Mouse (Mus musculus) midbrain, embryonic 14.5 days (tissue): ENCODE results near the gene Gm20388. TPM values are rescaled to one million over a fixed set of nuclear protein-coding genes. Genes with fewer than 3 reads are reported as not detected.

Source experiments
- ATAC-seq: fragments of 200-750 bp; cut with Nextera tagmentation; 2 replicates; pipeline ENCODE4 v1.8.0; 2017; ENCODE audit warnings: moderate number of reproducible peaks, moderate library complexity; ENCODE audit not compliant: low FRiP score, low TSS enrichment
- DNase-seq: peaks from one replicate; pipeline ENCODE4 v3.0.0-alpha.2; 2015
- H3K27ac ChIP-seq: fragments of 300-500 bp; sonication (generic); replicated peaks from 2 replicates; pipeline ENCODE4 v1.5.1; 2014; ENCODE audit warnings: mild to moderate bottlenecking, low read depth, low read length, moderate library complexity
- H3K27me3 ChIP-seq: fragments of 300-500 bp; sonication (generic); 2 replicates; pipeline ENCODE4 v1.6.1; 2014; ENCODE audit warnings: low read length, control low read depth, mixed read lengths; ENCODE audit not compliant: control insufficient read depth, insufficient read depth
- H3K36me3 ChIP-seq: fragments of 300-500 bp; sonication (generic); 2 replicates; pipeline ENCODE4 v1.6.1; 2014; ENCODE audit warnings: low read length, control low read depth; ENCODE audit not compliant: control insufficient read depth, insufficient read depth
- H3K4me1 ChIP-seq: fragments of 300-500 bp; sonication (generic); 2 replicates; pipeline ENCODE4 v1.6.1; 2014; ENCODE audit warnings: mild to moderate bottlenecking, antibody characterized with exemption, low read length, control low read depth; ENCODE audit not compliant: control insufficient read depth, insufficient read depth
- H3K4me2 ChIP-seq: fragments of 300-500 bp; sonication (generic); 2 replicates; pipeline ENCODE4 v1.6.1; 2014; ENCODE audit warnings: mild to moderate bottlenecking, low read length, moderate library complexity
- H3K4me3 ChIP-seq: fragments of 300-500 bp; sonication (generic); replicated peaks from 2 replicates; pipeline ENCODE4 v1.5.1; 2014; ENCODE audit warnings: low read depth, low read length
- H3K9ac ChIP-seq: fragments of 300-500 bp; sonication (generic); replicated peaks from 2 replicates; pipeline ENCODE4 v1.6.1; 2014; ENCODE audit warnings: mild to moderate bottlenecking, low read length, moderate library complexity
- H3K9me3 ChIP-seq: fragments of 300-500 bp; sonication (generic); 2 replicates; pipeline ENCODE4 v1.6.1; 2016; ENCODE audit warnings: low read length, control low read depth, mixed read lengths; ENCODE audit not compliant: control insufficient read depth
- WGBS: fragments of 180-500 bp; shearing (Covaris S2); extraction: QIAGEN DNeasy Blood & Tissue Kit; methylation state at CpG from one replicate; pipeline ENCODE4 v1.1.7; 2014; 5-methylcytosine and 5-hydroxymethylcytosine counted together
- polyA plus RNA-seq: library from polyadenylated mRNA; unstranded; fragments of >200 nt; fragmentation: Nextera tagmentation; extraction: Ambion mirVana; gene quantifications from 2 replicates; pipeline ENCODE4 v1.2.1, GENCODE M21; 2014

Gene Gm20388
- polyA plus RNA-seq, 1 experiment from 2014 or later, result 4.1 TPM

DNA sequence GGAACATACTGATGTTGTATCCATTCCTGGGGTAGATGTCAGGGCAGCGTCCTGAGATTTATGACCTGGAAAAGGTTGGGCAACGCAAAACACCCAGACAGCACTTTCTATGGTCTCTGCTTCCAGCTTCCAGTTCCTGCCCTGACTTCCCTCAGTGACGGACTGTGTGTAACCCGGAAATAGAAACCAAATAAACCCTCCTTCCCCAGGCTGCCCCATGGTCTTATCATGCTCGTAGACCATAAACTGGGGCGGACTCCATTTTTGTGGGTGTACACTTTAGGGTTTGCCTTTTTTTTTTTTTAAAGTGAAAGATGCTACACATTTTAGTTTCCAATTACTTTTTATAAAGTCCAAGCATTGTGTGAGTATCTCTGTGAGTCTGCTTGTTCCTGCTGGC is 3754.9 kb downstream of the Gm20388 start:
- no peaks in the 10 kb centered on the region for H3K4me1 ChIP-seq
- H3K36me3 ChIP-seq, result peaks cover 37% of the 10 kb centered on the region
- H3K9ac ChIP-seq, result no peak overlapping the region
- no peaks in the 10 kb centered on the region for H3K27me3 ChIP-seq
- no peak overlapping the region for H3K4me2 ChIP-seq
- DNase-seq (no peak), ATAC-seq (no peak)
- H3K9me3 ChIP-seq, result no peaks in the 10 kb centered on the region
- H3K27ac ChIP-seq, result no peak overlapping the region
- WGBS, result 89% methylated on average over 6 of the region's 6 CpGs
- no peak overlapping the region for H3K4me3 ChIP-seq

DNA sequence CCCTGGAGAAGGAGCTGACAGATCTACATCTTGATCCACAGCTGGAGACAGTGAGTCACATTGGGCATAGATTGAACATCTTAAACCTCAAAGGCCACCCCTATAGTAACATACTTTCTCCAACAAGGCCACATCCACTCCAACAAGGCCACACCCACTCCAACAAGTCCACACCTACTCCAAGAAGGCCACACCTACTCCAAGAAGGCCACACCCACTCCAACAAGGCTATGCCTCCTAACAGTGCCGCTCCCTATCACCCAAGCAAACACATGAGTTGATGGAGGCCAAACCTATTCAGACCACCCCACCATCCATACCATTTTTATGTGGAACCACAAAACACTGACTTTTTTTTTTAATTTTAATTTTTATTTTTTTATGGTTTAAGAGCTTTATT is 3756.2 kb downstream of the Gm20388 start:
- Histone ChIP-seq H3K4me3 (no peak overlapping the region), H3K9ac (no peak overlapping the region), H3K4me2 (no peak overlapping the region), H3K27me3 (no peaks in the 10 kb centered on the region), H3K4me1 (no peaks in the 10 kb centered on the region), H3K27ac (no peak overlapping the region), H3K36me3 (peaks cover 25% of the 10 kb centered on the region), H3K9me3 (no peaks in the 10 kb centered on the region)
- no peak for ATAC-seq
- no peak for DNase-seq
- WGBS, result 88% methylated on average over 1 of the region's 1 CpGs

DNA sequence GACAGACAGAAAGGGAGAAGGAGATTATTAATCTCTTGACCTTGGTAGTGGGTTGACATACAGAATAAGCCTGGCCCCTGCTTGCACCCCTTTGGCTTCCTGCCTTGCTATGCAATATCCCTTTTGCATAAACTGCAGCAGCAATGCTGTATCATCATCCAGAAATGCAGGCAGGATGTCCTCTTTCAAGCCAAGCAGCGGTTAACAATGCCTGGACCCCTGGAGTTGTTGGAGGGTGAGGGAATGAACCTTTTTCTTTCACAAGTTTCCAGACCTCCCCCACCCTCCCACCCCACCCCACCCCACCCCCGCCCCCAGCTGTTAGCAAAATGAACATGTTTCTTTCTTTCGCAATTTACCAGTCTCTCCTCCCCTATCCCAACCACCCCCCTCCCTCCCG is 3758.0 kb downstream of the Gm20388 start:
- ATAC-seq (no peak), DNase-seq (no peak)
- no peak overlapping the region for H3K9ac ChIP-seq
- no peak overlapping the region for H3K4me3 ChIP-seq
- 47% methylated on average over 4 of the region's 4 CpGs for WGBS
- H3K27me3 ChIP-seq, result no peaks in the 10 kb centered on the region
- H3K4me2 ChIP-seq, result no peak overlapping the region
- no peaks in the 10 kb centered on the region for H3K9me3 ChIP-seq
- peaks cover 9% of the 10 kb centered on the region; the same call in 1 of the 2 replicates for H3K36me3 ChIP-seq
- no peak overlapping the region for H3K27ac ChIP-seq
- H3K4me1 ChIP-seq, result no peaks in the 10 kb centered on the region

DNA sequence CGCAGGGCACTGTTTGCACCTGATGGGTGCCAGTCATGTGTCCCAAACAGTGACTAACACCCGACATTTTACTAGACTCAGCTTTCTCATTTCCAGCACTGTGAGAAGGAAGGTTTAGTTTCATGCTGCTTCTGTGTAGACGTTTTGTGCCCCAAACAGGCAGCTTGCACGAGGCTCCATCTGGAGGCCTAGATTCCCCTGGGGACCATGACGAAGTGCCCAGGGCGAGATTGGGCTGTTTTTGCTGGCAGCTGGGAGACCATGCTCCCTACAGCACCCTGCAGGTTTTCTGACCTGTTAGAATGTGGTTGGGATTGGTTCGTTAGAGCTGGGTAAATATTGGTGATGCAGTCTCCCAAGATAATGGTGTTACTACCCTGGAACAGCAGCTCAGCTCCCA is 3760.1 kb downstream of the Gm20388 start:
- Histone ChIP-seq H3K4me1 (peaks cover 5% of the 10 kb centered on the region; the same call in 1 of the 2 replicates), H3K9ac (no peak overlapping the region), H3K27me3 (no peaks in the 10 kb centered on the region), H3K36me3 (no peaks in the 10 kb centered on the region), H3K4me2 (no peak overlapping the region), H3K4me3 (no peak overlapping the region), H3K27ac (no peak overlapping the region), H3K9me3 (no peaks in the 10 kb centered on the region)
- ATAC-seq (no peak), DNase-seq (no peak)
- WGBS, result 51% methylated on average over 7 of the region's 7 CpGs

DNA sequence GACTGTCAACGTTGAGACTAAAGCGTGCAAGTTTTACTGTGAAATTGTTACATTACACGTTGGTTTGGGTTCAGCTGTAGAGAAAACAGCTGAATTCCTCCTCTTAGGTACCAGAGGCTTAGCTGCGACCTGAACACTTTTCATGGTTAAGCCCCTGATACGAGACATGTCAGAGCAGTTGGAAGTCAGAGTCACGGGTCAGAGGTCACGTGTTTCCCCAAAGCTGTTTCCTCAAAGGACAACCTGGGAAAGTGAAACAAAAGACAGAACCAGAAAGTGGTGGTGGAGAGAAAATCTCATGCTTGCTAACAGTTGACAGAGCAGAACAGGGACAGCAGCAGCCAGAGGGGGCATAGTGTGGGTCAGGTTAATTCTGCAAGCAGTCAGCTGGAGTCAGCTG is 3760.8 kb downstream of the Gm20388 start:
- Histone ChIP-seq H3K9me3 (no peaks in the 10 kb centered on the region), H3K9ac (no peak overlapping the region), H3K4me3 (no peak overlapping the region), H3K36me3 (no peaks in the 10 kb centered on the region), H3K27me3 (no peaks in the 10 kb centered on the region), H3K4me2 (no peak overlapping the region), H3K4me1 (peaks cover 5% of the 10 kb centered on the region; the same call in 1 of the 2 replicates), H3K27ac (no peak overlapping the region)
- ATAC-seq, result no peak
- DNase-seq, result no peak
- 50% methylated on average over 7 of the region's 7 CpGs for WGBS

DNA sequence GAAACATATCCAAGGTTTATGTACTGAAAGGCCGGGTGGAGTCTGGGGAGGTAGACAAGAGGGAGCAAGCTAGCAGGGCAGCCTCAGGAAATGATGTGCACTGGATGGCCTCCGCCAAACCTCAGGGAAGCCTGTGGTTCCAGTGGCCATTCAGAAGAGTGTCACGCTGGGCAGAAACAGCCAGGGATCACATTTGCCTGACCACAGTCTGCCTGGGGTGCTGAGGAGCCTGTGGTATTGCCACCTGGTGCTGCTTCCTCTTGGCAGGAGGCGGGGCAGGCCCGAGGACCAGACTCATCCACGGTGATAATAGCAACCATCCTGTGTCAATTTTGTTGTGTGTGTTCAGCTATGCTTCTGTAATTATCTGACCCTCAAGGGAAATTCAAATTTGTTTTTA is 3762.0 kb downstream of the Gm20388 start:
- H3K36me3 ChIP-seq, result no peaks in the 10 kb centered on the region
- peaks cover 5% of the 10 kb centered on the region; the same call in 1 of the 2 replicates for H3K4me1 ChIP-seq
- DNase-seq, result no peak
- no peak overlapping the region for H3K9ac ChIP-seq
- no peak overlapping the region for H3K27ac ChIP-seq
- no peak overlapping the region for H3K4me3 ChIP-seq
- H3K9me3 ChIP-seq, result no peaks in the 10 kb centered on the region
- 74% methylated on average over 6 of the region's 6 CpGs for WGBS
- H3K27me3 ChIP-seq, result no peaks in the 10 kb centered on the region
- no peak overlapping the region for H3K4me2 ChIP-seq
- no peak for ATAC-seq

DNA sequence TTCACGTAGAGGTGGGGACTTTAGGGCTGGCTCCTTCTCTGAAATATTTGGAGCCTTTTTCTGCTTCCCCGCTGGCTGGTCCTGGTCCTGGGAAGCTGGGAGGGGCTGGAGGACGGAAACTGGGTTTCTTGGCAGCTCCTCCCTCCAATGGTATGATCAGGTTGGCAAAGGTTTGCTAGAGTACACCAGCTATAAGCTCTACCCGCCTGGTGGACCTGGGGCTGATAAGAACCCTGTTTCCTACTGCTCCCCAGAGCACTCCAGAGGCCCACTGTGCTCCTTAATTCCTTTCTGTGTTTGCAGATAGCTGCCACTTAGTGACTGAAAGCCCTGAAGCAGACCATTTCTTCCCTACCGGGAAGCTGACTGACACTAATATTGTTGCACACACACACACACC is 3765.0 kb downstream of the Gm20388 start:
- Histone ChIP-seq H3K9me3 (no peaks in the 10 kb centered on the region), H3K36me3 (no peaks in the 10 kb centered on the region), H3K27ac (peak overlapping the region; percentile 54; the same call in 1 of the 2 replicates), H3K4me2 (0 out of 2 replicates have a peak overlapping the region, but pooled peaks have one; percentile 8), H3K27me3 (no peaks in the 10 kb centered on the region), H3K9ac (no peak overlapping the region), H3K4me3 (no peak overlapping the region), H3K4me1 (peaks cover 5% of the 10 kb centered on the region; the same call in 1 of the 2 replicates)
- DNase-seq (peak; percentile 23), ATAC-seq (no peak)
- 43% methylated on average over 5 of the region's 5 CpGs for WGBS

DNA sequence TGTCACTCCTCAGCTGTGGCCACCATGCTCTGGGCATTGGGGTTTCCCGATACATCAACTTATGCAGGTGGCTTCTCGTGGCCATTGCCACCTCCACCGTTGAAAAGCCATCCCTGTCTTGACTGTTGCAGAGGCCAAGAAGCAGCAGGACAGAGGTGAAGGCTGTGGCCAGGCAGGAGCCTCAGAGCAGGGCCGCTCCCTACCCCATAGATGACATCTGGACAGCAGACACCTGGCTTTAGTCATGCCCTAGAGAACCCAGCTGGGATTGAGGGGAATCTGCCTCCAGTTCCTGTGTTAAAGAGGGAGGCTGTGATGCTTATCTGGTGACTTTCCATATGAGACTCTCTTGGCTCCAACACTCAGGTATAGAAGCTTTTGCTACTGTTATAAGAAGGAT is 3767.7 kb downstream of the Gm20388 start:
- Histone ChIP-seq H3K27me3 (no peaks in the 10 kb centered on the region), H3K27ac (no peak overlapping the region), H3K4me1 (peaks cover 5% of the 10 kb centered on the region; the same call in 1 of the 2 replicates), H3K36me3 (no peaks in the 10 kb centered on the region), H3K4me3 (no peak overlapping the region), H3K4me2 (no peak overlapping the region), H3K9me3 (no peaks in the 10 kb centered on the region), H3K9ac (no peak overlapping the region)
- no peak for ATAC-seq
- WGBS, result 87% methylated on average over 4 of the region's 4 CpGs
- DNase-seq, result no peak

DNA sequence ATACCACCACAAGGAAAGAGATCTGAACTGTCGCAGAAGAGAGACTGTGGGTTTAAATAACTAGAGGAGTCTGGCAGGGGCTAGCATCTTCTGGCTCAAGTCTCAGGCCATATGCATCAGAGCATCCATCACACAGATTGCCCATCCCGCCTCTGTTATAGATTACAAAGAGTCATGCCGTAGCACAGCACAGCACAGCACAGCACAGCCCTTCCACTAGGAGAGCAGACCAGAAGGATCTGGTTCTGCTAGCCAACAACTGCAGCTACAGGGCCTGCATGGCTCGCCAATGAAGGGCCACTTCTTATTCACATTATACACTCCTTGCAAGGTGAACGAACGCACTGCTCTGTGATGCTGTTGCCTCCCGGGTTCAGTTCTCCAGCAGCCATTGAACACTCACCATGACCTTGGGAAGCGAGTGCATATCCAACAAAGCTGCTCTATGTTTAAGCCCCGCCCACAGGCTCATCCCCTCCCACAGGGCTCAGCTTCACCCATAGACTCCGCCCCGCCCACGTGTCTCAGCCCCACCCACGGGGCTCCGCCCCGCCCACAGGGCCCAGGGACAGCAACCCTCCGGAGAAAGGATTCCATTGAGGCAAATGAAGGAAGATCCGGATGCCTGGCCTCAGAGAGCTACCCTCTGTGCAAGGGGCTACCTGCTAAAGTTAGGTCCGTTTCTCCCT is 3771.6 kb downstream of the Gm20388 start:
- H3K4me3 ChIP-seq, result no peak overlapping the region
- H3K27me3 ChIP-seq, result no peaks in the 10 kb centered on the region
- H3K4me2 ChIP-seq, result no peak overlapping the region
- peaks cover 4% of the 10 kb centered on the region for H3K4me1 ChIP-seq
- H3K9me3 ChIP-seq, result no peaks in the 10 kb centered on the region
- 20% methylated on average over 18 of the region's 18 CpGs for WGBS
- no peak overlapping the region for H3K9ac ChIP-seq
- H3K27ac ChIP-seq, result no peak overlapping the region
- peak; percentile 51 for DNase-seq
- H3K36me3 ChIP-seq, result no peaks in the 10 kb centered on the region
- ATAC-seq, result no peak
